Mouse (Mus musculus) stomach, postnatal 0 days (tissue): ENCODE data around the gene Trhde. TPM values are rescaled to one million over a fixed set of nuclear protein-coding genes. Genes with fewer than 3 reads are reported as not detected.

Experiments
- ATAC-seq: fragments of 200-750 bp; cut with Nextera tagmentation; 2 replicates; pipeline ENCODE4 v1.8.0; 2017; ENCODE audit not compliant: low FRiP score, low TSS enrichment
- DNase-seq: peaks from one replicate; pipeline ENCODE4 v3.0.0-alpha.2; 2016; ENCODE audit warnings: low spot score
- H3K27ac ChIP-seq: fragments of 300-500 bp; sonication (generic); replicated peaks from 2 replicates; pipeline ENCODE4 v1.5.1; 2014; ENCODE audit warnings: mild to moderate bottlenecking, control low read depth
- H3K27me3 ChIP-seq: fragments of 300-500 bp; sonication (generic); 2 replicates; pipeline ENCODE4 v1.6.1; 2014; ENCODE audit warnings: low read length; ENCODE audit not compliant: control insufficient read depth, insufficient read depth
- H3K36me3 ChIP-seq: fragments of 300-500 bp; sonication (generic); 2 replicates; pipeline ENCODE4 v1.6.1; 2014; ENCODE audit warnings: low read length, mixed read lengths; ENCODE audit not compliant: control insufficient read depth, insufficient read depth
- H3K4me1 ChIP-seq: fragments of 300-500 bp; sonication (generic); replicated peaks from 2 replicates; pipeline ENCODE4 v1.6.1; 2014; ENCODE audit warnings: antibody characterized with exemption; ENCODE audit not compliant: control insufficient read depth, insufficient read depth
- H3K4me2 ChIP-seq: fragments of 300-500 bp; sonication (generic); replicated peaks from 2 replicates; pipeline ENCODE4 v1.6.1; 2014; ENCODE audit warnings: low read depth, mild to moderate bottlenecking, control low read depth, moderate library complexity
- H3K4me3 ChIP-seq: fragments of 300-500 bp; sonication (generic); 2 replicates; pipeline ENCODE4 v1.5.1; 2014; ENCODE audit warnings: low read depth, low read length, control low read depth
- H3K9ac ChIP-seq: fragments of 300-500 bp; sonication (generic); 2 replicates; pipeline ENCODE4 v1.6.1; 2014; ENCODE audit warnings: mild to moderate bottlenecking, low read length, control low read depth, mixed read lengths
- H3K9me3 ChIP-seq: fragments of 300-500 bp; sonication (generic); 2 replicates; pipeline ENCODE4 v1.6.1; 2016; ENCODE audit warnings: low read length; ENCODE audit not compliant: control insufficient read depth
- CTCF ChIP-seq: IDR thresholded peaks from 2 replicates; pipeline ENCODE4 v1.5.1; 2016; ENCODE audit warnings: antibody characterized with exemption, low read depth, mild to moderate bottlenecking, moderate library complexity
- EP300 ChIP-seq: optimal IDR thresholded peaks from 2 replicates; pipeline ENCODE3; 2016; ENCODE audit warnings: antibody characterized with exemption
- WGBS: fragments of 180-500 bp; shearing (Covaris S2); extraction: QIAGEN DNeasy Blood & Tissue Kit; methylation state at CpG from one replicate; pipeline ENCODE4 v1.1.7; 2014; 5-methylcytosine and 5-hydroxymethylcytosine counted together
- polyA plus RNA-seq: library from polyadenylated mRNA; unstranded; fragments of >200 nt; fragmentation: Nextera tagmentation; extraction: Ambion mirVana; gene quantifications from 2 replicates; pipeline ENCODE4 v1.2.1, GENCODE M21; 2015

The Trhde gene
- polyA plus RNA-seq, 1 experiment from 2014 or later, result 0.08 TPM

DNA sequence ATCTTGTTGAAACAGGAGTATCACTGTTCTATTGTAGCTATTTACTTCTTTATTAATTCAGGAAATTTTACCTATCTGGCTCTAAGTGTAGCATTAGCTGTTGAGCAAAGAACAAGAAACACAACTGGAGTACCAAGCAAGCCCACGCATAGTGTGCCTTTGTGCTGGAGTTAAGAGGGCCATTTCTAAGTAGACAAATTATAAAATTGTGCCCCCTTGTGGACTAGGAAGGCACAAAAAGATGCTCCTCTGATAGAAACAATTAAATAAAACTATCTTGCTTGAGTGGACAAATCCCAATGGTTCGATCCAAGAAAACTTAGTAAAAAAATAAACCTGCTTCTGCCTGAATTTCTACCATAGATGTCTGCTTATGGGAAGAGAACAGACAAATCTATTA, 76.5 kb downstream of the Trhde start:
- TF ChIP-seq CTCF, result peak; percentile 28
- TF ChIP-seq EP300, result no peak

DNA sequence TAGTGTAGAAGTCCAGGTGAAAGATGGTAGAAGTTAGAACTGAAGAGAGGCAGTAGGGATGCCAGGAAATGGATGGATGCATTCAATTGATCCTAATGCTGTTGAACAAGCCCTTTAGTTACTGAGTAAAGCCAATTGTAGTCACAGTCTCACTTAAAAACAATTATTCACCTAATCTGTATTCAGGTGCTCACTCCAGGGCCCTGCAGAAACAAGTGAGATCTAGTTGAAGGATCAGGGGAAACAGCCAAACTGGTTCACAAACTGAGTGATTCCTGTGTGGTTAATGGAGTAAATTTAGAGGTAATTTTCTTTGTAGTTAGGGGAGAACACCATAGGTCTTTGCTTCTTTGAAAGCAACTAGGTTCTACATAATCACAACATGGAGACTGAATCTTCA, 100.3 kb downstream of the Trhde start:
- no peaks in the 10 kb centered on the region for H3K9me3 ChIP-seq
- H3K27me3 ChIP-seq, result no peaks in the 10 kb centered on the region
- no peak overlapping the region for H3K4me3 ChIP-seq
- no peaks in the 10 kb centered on the region for H3K4me1 ChIP-seq
- H3K27ac ChIP-seq, result no peak overlapping the region
- DNase-seq (no peak), ATAC-seq (no peak)
- no peaks in the 10 kb centered on the region for H3K36me3 ChIP-seq
- no peak overlapping the region for H3K4me2 ChIP-seq
- no peak for TF ChIP-seq CTCF
- TF ChIP-seq EP300, result no peak
- H3K9ac ChIP-seq, result no peak overlapping the region

More for the DNA sequence above, 76.5 kb downstream of the Trhde start:
- ATAC-seq (no peak), DNase-seq (no peak)
- Histone ChIP-seq H3K27me3 (no peaks in the 10 kb centered on the region), H3K4me2 (no peak overlapping the region), H3K4me1 (no peaks in the 10 kb centered on the region), H3K9me3 (no peaks in the 10 kb centered on the region), H3K4me3 (no peak overlapping the region), H3K9ac (no peak overlapping the region), H3K27ac (no peak overlapping the region), H3K36me3 (no peaks in the 10 kb centered on the region)
- 78% methylated on average over 2 of the region's 2 CpGs for WGBS

DNA sequence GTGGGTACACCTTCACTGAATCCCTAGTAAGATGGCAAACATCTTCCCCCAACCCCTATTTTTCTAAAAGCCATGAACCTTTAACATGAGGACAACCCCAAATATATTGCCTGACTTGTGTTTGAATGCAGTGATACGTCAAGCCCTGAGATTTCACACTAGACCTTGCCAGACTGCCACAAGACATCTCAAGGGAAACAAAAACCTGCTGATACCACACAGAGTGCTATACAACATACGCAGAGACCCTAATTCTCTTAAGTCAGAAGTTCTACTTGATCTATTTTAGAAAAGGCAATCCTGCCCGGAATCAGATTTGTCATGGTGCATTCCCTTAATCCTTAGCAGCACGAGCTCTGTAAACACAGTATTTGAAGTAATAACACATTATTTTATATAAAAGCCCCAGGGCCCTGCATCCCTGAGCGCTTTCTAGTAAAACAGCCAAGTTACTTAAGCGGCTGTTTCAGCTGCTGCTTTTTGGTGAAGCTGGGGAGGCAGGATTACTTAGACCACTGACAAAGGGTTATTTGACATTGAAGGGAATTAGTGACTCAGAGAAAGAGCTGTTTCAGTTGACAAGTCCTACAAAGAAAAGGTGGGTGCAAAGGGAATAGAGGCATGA, 130.2 kb downstream of the Trhde start:
- WGBS, result 44% methylated on average over 6 of the region's 6 CpGs
- no peak for DNase-seq
- no peak for TF ChIP-seq EP300
- no peak for TF ChIP-seq CTCF
- Histone ChIP-seq H3K9me3 (no peaks in the 10 kb centered on the region), H3K36me3 (no peaks in the 10 kb centered on the region), H3K27me3 (no peaks in the 10 kb centered on the region), H3K4me2 (no peak overlapping the region), H3K4me1 (no peaks in the 10 kb centered on the region), H3K9ac (no peak overlapping the region), H3K27ac (no peak overlapping the region), H3K4me3 (no peak overlapping the region)
- no peak for ATAC-seq

DNA sequence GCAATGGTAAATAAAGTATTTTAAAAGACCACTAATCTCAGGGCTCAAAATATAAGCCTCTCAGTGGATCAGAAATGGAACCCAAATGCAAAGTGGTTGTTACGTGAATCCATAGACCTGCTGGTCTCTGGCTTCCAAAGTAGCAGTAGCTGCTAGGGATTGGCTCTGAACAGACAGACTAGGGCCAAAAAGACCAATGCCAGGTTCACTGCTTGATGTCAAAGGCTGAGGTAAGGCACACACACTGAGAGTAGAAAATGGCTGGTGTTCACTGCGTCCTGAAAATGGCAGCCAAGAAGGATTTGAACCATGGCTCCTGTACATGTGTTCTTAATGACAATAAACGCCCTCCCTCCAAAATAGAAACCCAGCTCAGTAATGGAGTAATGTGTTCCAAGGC, 209.1 kb downstream of the Trhde start:
- WGBS, result 83% methylated on average over 3 of the region's 3 CpGs
- DNase-seq (no peak), ATAC-seq (no peak)
- no peaks in the 10 kb centered on the region for H3K36me3 ChIP-seq
- no peak overlapping the region for H3K27ac ChIP-seq
- no peaks in the 10 kb centered on the region for H3K27me3 ChIP-seq
- H3K9ac ChIP-seq, result no peak overlapping the region
- no peak overlapping the region for H3K4me2 ChIP-seq
- no peaks in the 10 kb centered on the region for H3K9me3 ChIP-seq
- TF ChIP-seq EP300, result no peak
- no peak for TF ChIP-seq CTCF
- H3K4me1 ChIP-seq, result no peaks in the 10 kb centered on the region
- H3K4me3 ChIP-seq, result no peak overlapping the region

DNA sequence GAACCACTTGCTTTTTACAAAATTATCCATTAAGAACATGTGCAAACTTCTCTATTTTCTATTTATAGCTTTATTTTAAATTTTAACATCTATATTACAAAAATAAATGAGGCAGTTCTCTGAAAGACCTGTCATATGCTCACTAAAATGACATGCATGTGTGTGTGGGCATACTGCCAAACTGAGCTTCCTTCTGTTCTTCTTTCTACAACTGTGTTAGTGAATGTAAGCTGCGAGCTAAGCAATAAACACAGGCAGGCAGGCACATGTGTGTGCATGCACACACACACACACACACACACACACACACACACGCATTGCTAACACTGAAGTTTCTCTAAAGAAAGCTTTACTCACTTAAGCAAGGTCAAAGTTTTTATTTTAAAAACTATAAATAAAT, 223.2 kb downstream of the Trhde start:
- 41% methylated on average over 2 of the region's 2 CpGs for WGBS
- DNase-seq (no peak), ATAC-seq (no peak)
- TF ChIP-seq CTCF, result no peak
- TF ChIP-seq EP300, result no peak
- H3K9me3 ChIP-seq, result no peaks in the 10 kb centered on the region
- no peak overlapping the region for H3K9ac ChIP-seq
- no peak overlapping the region for H3K4me2 ChIP-seq
- H3K4me1 ChIP-seq, result no peaks in the 10 kb centered on the region
- no peak overlapping the region for H3K27ac ChIP-seq
- no peaks in the 10 kb centered on the region for H3K36me3 ChIP-seq
- no peak overlapping the region for H3K4me3 ChIP-seq
- no peaks in the 10 kb centered on the region for H3K27me3 ChIP-seq

DNA sequence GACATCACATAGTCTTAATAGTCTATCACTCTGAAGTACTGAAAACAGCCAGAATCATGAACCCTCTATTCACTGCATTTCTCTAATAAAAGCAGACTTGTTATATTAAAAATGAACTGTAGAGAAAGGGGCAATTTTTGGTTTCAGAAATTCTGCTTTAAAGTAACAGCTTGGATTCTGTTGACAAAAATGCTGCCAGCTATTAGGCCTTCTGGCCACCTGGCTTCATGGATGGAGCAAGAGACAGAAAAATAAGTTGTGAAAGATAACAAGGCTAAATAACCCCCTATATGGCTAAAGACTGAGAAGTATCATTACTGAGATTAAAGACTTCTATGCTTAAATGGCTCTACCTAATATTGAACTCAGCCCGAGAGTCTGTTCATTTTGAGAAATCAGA, 234.2 kb downstream of the Trhde start:
- Histone ChIP-seq H3K9me3 (no peaks in the 10 kb centered on the region), H3K27me3 (no peaks in the 10 kb centered on the region), H3K4me2 (no peak overlapping the region), H3K9ac (no peak overlapping the region), H3K4me3 (no peak overlapping the region), H3K27ac (no peak overlapping the region), H3K36me3 (no peaks in the 10 kb centered on the region), H3K4me1 (no peaks in the 10 kb centered on the region)
- DNase-seq (no peak), ATAC-seq (no peak)
- TF ChIP-seq CTCF (no peak), EP300 (no peak)
- WGBS, result 81% methylated on average over 1 of the region's 1 CpGs
